Mouse (Mus musculus) adrenal gland, postnatal 14 days (tissue): Measurements from ENCODE around the gene Kank4. TPM values are rescaled to one million over a fixed set of nuclear protein-coding genes. Genes with fewer than 3 reads are reported as not detected.

ENCODE experiments used
- DNase-seq: peaks from one replicate; pipeline ENCODE4 v3.0.0; 2021; ENCODE audit warnings: mixed read lengths
- total RNA-seq: library from RNA; stranded (reverse); gene quantifications from 2 replicates; pipeline ENCODE4 v1.2.3, GENCODE M21; 2021

Gene Kank4
- total RNA-seq, 1 experiment from 2014 or later: 2.4 TPM

- DNase-seq: no peak
These were observed 99.4 kb downstream of the Kank4 start for GRCm38 (mm10) chr4:98717735-98718546.

- no peak for DNase-seq
These were observed 106.4 kb downstream of the Kank4 start for GRCm38 (mm10) chr4:98710891-98711290.

Other genes starting within 250 kb of the Kank4 start
- not detected in 2 replicates for gene L1td1, start 90.8 kb downstream of the Kank4 start, total RNA-seq
- gene I0C0044D17Rik, start 6.3 kb upstream of the Kank4 start, total RNA-seq: not detected in 2 replicates
- 40.8 and 43.5 TPM in 2 replicates for gene Usp1, start 106.3 kb upstream of the Kank4 start, total RNA-seq
- 5.0 and 73.0 TPM in 2 replicates for gene Angptl3, start 213.4 kb upstream of the Kank4 start, total RNA-seq